Mouse (Mus musculus) left cerebral cortex, adult 11 months (tissue): ENCODE data around the gene Slc26a8.

Experiments
- DNase-seq: peaks from one replicate; pipeline ENCODE4 v3.0.0; 2022; ENCODE audit warnings: low spot score

Gene Slc26a8

DNA sequence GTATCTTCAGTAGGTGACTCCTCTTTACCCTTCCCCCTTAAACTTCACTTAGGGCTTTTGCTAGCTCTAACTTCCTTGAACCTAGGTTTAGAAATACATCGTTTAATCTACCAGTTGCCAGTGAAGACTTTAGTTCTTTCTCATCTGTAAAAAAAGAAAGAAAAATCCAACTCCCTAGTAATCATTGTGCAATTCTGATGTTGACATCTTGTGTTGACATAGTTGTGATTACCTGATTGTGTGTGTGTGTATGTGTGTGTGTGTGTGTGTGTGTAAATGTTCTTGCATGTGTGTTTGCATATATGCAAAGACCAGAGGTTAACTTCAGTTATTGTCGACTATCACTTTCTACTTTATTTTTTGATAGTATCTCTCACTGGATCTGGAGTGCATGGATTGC, 8.6 kb upstream of the Slc26a8 start:
- DNase-seq, result no peak

DNA sequence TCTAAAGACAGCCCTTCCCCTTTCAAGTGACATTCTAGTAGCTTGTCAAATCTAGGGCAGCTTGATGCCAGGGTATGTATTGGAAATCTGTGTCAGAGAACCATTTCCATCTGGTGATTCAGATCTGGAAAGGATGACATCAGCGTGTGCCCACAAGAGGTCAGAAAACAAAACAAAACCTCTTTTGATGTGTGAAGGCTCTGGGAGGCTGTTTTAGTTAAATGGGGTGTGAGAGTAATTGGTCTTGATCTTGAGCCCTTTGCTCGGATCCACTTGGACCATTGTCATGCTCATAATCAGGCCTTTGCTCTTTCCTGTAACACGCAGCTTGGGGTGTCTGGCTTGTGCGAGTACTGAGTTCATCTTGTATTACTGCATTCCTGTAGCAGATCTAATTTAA, 8.2 kb upstream of the Slc26a8 start:
- no peak for DNase-seq

DNA sequence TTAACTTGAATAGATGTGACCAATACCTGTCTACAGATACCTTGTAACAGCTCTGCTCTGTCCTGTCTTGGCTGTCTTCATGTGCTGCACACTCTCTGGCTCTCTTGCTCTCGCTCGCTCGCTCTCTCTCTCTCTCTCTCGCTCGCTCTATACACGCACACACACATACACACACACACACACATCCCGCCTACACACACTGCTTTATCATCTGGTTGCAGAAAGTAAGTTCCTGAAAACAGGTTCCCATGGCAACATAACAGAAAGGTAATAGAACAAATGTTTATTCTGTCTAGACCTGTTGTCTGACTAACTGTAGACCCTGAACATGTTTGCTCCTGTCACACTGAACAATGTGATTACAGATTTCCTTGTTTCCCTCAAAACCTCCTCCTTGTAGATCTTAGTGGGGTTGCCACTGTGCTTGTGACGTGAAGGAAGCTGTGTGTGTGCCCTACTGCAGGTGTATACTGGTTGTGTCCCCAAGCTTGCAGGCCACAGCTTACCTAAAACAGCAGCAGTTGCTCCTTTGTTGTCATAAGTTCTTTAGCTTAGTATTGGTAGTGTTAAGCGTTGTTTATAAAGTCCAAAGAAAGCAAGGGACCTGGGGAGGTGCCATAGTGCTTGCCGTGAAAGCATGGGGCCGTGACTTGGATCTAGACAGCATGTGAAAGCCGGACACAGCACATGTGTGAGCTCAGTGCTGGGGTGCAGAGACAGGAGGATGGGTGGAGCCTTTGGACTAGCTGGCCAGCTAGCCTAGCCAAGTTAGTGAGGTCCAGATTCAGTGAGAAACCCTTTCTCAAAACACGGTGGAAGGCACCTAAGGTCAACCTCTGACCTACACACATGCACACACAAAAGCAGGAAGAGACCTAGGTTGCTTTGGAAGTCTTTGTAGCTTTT, 7.5 kb upstream of the Slc26a8 start:
- peak; percentile 42 for DNase-seq

DNA sequence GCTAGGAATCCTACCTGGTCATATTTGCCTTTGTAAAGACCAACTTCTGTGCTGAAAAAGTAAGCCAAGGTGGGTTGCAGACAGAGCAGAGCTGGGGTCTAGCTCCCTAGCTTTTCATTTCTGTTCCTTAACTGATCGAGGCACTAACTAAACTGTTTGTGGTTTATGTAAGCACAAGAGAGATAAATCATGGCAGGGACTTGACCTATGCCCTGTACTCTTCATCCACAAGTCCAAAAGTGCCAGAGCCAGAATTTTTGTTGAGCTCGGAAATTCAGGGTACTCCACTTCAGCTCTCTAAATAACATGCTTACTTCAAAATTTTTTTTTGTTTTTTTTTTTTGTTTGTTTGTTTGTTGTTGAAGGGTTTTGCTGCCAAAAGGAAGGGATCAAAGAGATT, 6.6 kb upstream of the Slc26a8 start:
- DNase-seq, result no peak

DNA sequence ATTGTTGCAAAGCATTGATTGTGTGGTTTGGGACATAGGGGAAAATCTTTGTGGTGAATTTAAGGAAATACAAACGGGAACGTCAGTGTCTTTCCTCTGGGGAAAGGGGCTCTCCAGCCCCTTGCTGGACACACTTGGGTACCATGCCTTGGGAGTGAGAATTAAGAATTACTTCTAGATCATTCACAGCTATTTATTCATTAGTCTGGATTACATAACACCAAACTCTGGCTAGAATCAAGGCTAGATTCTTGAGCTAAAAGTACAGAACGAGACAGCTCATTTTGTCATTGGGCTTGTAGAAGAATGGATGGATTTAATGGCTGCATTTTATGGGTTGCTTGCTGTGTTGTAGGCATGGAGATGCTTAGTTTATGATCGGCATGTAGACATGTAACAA, 4.8 kb upstream of the Slc26a8 start:
- no peak for DNase-seq

DNA sequence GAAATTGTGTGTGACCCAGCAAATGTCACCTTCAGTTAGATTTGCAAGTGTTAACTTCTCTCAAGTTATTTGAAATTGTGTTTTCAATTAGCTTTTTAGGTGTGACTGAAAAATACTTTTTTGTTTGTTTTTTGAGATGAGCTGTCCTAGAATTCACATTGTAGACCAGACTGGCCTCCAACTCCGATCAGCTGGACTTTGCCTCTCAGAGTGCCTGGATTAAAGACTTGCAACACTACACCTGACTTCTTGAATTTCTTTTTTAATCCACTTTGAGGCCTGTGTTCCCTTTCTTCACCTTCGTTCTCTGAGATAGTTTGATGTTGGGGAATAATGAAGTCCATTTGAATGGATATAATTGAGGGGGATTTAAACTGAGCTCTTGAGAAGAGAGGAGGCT, 4.0 kb upstream of the Slc26a8 start:
- DNase-seq, result no peak

DNA sequence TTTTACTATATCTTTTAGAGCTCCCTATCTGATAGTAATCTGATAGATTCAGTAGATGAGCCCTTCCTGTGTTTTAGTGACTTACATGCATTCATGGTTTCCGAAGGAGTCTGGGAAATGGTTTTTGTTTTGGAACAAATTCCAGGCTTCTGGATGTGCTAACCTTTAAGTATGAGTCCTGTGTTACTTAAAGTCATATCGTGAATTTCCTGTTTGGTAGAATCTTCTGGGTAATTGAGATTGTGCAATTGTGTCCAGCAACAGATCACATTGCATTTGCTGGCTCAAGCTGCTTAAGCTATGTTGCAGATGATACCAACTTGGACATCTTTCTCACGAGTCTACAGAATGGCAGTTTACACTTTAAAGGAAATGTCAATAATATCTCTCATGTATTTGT, 3.1 kb upstream of the Slc26a8 start:
- DNase-seq, result no peak

DNA sequence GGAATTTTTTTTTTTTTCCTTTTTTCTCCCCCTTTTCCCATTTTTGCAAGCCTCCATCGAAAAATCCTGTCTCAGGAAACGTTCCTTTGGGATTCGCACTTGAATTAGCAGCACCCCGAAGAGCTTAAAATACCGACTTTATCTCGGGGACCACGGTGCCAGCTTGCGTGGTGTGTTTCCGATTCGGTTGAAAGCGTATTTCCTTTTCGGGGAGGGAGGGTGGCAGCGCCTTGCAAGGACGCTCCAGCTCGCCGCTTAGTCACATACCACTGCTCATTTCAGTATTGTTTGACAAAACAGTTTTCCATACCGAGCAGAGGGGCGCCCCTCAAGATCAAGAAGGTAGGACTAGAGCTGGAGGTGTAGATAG, 2.3 kb upstream of the Slc26a8 start:
- DNase-seq, result peak; percentile 27

DNA sequence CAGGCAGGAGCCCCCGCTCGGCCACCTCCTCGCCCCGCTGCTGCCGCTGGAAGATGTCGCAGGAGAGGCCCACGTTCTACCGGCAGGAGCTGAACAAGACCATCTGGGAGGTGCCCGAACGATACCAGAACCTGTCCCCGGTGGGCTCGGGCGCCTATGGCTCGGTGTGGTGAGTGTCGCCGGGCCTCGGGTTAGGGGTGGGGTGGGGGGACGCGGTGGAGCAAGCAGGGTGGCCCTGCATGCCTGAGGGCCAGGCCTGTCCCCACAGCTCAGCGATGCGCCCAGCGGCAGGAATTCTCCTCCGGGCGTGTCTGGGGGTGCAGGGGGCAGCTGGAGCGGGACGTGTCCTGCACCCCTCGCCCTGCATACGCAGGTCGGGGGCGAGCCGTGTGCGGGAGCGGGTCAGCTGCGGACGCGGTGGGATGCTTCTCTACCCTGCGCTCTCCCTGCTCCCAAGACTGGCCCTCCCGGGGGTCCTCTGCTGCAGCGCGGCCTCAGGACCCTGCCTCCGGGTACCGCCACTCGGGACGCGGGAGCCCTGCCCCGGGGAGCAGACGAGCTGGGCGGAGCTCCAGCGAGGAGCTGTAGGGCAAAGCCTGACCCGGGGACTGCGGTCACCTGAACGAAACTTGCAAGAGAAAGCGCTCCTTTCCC, 1.8 kb upstream of the Slc26a8 start:
- no peak for DNase-seq

DNA sequence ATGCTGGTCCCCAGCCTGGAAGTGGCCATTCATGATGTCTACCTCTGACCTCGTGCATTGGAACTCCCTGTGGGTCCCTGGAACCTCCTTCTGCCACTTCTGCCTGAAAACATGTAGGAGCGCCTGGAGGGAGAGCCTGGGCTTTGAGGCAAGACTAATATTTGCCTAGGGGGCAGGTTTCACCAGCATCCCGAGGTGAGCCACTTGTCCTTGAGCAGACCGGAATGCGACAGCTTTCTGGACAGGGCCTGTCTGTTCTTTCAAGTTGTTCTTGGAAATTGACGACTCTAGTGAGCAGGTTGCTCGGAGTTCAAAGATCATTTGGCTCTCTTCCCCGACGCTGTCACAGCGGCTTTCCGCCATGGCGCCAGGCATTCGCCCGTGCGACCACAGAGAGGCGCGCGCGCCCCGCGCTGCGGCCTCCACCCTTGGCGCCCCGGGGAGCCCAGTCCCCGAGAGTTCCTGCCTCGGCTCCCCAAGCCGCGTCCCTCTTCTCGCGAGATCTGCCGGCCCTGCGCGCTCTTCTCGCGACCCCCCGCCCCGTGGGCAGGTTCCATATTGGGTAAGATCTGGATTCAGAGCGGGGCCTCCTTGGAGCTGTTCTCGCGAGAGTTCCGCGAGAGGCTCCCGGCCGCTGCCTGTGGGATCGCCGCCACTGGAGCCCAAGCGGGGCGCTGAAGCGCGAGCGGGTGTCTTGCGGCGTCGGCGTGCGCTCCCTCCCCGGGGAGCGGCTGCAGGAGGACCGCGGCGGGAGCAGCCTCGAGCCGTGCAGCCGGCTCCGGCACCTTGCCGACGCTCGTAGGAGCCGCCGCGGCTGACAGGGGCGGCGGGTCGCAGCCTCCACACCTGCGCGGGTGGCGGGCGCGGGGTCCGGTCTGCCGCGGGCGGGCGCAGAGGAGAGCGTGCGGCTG, 998 bp upstream of the Slc26a8 start, which contains the start of gene Mapk14:
Mapk14 (plus strand) TSS at position 554 of the 911 bp plus-strand sequence.
- peak; percentile 99 for DNase-seq

DNA sequence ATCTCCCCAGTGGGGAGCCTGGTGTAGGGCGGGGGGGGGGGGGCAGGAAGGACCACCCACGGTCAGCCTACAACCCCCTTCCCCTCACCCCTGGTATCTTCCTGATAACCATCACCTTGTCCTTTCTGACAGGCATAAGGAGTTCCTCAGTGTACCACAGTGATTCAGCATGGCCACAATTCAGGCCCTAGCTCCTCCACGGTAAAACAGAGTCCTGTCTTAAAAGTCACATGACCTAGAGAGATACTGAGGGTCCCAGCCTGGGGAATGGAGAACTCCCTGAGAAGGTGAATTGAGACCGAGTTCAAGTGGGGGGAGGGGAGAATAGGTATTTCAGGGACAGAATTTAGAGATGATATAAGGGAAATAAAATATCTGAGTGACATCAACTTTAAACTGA, 2.7 kb downstream of the Slc26a8 start:
- no peak for DNase-seq

DNA sequence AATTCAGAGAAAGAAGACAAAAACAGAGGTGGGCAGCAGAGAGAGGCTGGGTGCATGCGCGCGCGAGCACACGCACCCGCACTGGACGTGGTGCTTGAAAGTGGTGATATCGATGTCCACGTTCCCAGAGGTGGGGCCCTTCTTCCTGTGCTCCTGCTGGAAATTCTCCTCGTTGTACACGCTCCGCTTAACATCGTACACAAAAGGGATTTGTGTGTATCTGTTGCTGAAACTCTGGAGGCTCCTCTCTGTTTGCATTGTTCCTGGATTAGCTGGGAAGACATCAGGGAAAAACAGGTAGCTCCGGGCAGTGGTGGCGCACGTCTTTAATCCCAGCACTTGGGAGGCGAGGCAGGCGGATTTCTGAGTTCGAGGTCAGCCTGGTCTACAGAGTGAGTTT, 5.4 kb downstream of the Slc26a8 start:
- no peak for DNase-seq

DNA sequence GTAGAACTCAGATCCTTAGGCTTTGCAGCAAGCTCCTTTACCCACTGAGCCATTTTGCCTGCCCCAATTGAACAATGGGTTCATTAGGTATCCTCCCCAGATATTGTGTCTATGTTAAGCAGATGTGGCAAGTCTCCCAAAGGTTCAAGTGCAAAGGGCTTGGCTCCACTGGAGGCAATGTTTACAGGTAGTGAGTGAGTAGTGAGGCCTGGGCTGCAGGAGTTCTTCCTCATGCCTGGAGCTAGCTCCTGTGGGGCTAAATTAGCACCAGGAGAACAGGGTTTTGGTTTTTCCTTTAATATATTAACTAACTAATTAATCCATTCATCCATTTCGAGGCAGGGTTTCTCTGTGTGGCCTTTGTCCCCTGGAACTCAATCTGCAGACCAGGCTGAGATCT, 6.4 kb downstream of the Slc26a8 start:
- no peak for DNase-seq

DNA sequence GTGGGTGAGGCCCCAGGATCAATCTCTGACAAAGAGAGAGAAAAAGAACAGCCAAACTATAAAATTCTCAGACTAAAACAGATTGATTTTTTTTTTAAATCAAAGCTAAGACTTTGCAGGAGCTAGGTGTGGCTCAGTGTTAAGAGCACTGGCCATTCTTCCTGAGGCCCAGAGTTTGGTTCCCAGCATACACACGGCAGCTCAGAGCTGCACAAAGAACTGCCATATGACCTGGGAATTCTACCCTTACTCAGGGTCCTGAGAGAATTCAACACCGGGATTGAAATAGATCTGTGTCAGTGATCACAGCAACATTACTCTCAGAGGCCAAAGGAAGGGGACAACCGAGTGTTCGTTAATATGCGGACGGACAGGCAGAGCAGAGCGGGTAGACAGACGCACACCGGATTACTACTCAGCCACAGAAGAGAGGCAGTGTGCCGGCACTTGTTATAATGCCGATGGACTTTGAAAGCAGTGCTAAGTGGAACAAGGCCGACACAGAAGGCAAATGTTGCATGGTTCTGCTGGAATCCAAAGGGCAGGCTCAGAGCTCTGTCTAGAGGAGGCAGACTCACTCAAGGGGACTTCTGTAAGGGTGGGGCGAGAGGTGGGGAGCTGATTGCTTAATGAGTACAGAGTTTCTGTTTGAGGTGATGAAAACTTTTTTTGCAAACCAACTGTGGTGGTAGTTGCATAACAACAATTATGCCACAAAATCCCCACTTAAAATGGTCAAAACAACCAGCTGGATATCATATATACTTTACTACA, 7.5 kb downstream of the Slc26a8 start:
- DNase-seq, result no peak

DNA sequence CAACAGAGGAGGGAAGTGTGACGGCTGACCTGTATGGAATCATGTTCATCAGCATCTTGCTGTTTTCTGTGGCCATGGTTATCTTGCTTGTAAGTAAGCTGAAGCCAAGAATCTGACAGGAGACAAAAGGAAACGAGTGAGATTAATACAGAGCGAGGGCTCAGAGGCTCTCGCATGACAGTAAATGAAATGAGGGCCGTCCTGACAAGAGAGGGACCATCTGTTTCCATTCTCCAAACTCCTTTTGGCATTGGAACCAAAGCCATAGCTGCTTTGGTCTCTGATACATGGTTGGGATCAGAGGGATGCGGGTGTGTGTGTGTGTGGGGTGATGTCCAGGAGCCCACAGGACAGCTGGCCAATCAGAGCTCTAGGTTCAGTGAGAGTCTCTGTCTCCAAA, 30.5 kb downstream of the Slc26a8 start:
- no peak for DNase-seq

DNA sequence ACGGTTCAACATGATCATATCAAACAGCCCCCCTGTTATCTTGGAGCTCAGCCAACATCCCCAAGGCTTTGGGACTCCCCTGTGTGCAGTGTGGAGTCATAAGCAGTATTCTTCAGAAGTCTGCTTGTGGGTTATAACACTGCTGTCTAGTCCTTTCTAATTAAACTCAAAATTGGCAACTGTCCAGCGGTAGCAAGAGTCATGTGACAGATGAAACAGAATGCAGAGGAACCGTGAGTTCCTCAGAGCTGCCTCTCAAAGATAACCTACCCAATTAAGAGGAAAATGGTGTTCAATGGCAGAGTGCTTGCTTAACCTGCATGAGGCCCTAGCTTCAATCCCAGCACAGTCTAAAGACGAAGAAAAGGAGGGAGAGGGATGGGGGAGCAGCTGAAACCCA, 32.1 kb downstream of the Slc26a8 start:
- no peak for DNase-seq

DNA sequence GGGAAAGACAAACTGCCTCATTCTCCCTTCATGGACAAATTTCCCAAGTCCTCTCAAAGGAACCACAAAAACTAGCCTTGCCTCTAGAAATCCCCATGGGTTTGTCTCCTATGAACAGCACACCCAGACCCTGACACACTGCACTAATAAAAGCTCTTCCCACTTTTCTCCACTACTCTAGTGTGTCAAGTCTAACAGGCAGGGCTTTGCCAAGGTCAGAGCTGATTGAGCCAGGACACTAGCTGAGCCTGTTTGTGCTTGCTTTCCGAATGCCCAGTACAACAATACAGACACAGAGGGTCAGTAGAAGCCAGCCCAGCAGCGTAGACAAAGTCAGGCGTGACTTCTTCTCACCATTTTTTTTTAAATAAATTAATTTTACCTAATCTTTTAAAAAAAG, 39.8 kb downstream of the Slc26a8 start:
- DNase-seq, result no peak

DNA sequence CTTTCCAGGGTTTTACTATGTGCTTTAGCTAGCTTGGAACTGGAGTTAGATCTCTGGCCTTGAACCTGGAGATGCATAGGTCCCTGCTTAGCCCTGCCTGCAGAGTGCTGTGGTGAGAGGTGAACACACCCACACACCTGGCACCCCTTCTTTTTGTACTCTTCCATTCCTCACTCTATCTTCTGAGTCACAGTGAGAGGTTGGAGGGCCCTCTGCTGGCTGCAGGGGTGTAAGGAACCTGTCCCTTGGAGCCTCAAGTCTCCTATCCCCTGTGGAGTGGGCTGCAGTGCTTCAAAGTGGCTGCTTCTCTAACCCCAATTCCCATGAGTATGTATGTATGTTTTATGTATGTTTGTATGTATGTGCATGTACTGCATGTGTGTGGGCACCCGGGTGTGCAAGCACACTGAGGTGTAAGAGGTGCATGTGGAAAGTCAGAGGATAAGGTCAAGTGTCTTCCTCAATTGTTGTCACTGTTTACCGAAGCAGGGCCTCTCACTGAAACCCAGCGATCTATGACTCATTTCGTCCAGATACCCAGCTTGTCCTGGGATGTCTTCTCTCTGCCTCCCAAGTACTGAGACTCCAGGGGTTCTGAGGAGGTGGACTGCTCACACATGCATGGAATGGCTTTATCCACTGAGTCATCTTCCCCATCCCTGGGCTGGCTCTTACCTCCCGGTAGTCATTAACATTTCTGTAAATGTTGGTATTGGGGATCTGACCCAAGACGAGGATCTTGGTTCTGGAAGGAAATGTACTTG, 41.2 kb downstream of the Slc26a8 start:
- no peak for DNase-seq

DNA sequence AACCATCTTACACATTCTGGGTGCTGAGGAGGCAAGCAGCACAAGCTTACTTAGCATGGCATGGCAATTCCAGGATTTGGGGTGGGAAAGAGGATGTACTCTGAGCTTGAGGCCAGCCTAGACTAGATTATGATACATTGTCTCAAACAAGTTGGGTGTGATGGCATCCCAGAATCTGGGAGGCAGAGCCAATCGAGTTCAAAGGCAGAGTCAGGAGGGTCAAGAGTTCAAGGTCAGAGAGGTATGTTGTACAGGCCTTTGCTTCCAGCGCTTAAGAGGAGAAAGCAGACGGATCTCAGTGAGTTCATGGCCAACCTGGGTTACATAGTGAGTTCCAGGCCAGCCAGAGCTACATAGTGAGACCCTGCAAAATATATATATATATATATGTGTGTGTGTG, 43.8 kb downstream of the Slc26a8 start:
- DNase-seq, result no peak

DNA sequence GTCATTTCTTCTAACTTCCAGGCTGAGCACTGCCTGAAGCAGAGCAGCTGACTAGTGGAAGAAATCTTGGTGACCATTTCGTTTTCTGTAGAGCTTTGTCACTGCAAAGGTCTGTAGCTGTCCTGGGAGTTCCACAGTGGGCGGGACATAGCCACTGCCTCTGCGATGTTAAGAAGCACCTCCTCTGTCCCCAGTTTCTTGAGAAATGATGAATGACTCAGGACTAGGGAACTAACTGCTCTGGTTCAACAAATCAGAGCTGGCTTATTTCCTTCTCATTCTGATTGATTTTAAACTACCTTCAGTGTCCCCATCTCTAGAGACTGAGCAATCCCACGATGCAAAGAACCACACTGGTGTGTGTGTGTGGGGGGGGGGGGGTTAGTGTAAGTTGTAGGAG, 45.9 kb downstream of the Slc26a8 start:
- DNase-seq, result no peak

DNA sequence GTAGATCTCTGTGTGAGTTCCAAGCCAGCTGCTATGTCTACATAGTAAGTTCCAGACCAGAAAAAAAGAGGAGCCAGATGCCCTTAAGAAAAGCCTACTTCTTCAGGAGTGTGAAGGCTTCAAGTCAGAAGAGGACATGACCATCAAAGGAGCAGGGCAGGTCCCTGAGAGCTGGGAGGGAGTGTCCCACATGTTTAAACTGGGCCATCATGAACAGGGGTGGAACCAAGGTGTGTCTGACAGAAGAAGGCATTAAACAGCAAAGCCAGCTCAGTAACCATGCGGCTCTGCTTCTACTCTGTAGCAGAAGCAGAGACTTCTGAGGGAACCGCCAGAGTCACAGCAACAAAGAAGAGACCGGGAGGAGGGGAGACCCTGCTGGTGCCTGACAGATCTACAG, 46.3 kb downstream of the Slc26a8 start:
- no peak for DNase-seq
